Mouse (Mus musculus) limb, embryonic 14.5 days (tissue): Measurements from ENCODE around the gene Nrcam. TPM values are rescaled to one million over a fixed set of nuclear protein-coding genes. Genes with fewer than 3 reads are reported as not detected.

Experiments used
- ATAC-seq: fragments of 200-750 bp; cut with Nextera tagmentation; 2 replicates; pipeline ENCODE4 v1.8.0; 2017; ENCODE audit warnings: low read depth, moderate number of reproducible peaks, moderate TSS enrichment; ENCODE audit not compliant: low FRiP score
- DNase-seq: peaks from one replicate; pipeline ENCODE4 v3.0.0-alpha.2; 2015; ENCODE audit warnings: low spot score
- H3K27ac ChIP-seq: fragments of 300-500 bp; sonication (generic); replicated peaks from 2 replicates; pipeline ENCODE4 v1.5.1; 2014; ENCODE audit warnings: low read depth, mild to moderate bottlenecking, low read length, moderate library complexity, mixed read lengths
- H3K27me3 ChIP-seq: fragments of 300-500 bp; sonication (generic); 2 replicates; pipeline ENCODE4 v1.6.1; 2014; ENCODE audit warnings: low read length, mixed read lengths; ENCODE audit not compliant: control insufficient read depth, insufficient read depth
- H3K36me3 ChIP-seq: fragments of 300-500 bp; sonication (generic); 2 replicates; pipeline ENCODE4 v1.6.1; 2014; ENCODE audit warnings: mild to moderate bottlenecking, low read length, moderate library complexity, mixed read lengths; ENCODE audit not compliant: control insufficient read depth, insufficient read depth
- H3K4me1 ChIP-seq: fragments of 300-500 bp; sonication (generic); 2 replicates; pipeline ENCODE4 v1.6.1; 2014; ENCODE audit warnings: antibody characterized with exemption, low read length, mixed read lengths; ENCODE audit not compliant: control insufficient read depth, insufficient read depth
- H3K4me2 ChIP-seq: fragments of 300-500 bp; sonication (generic); replicated peaks from 2 replicates; pipeline ENCODE4 v1.6.1; 2014; ENCODE audit warnings: low read depth, mild to moderate bottlenecking, low read length, moderate library complexity; ENCODE audit not compliant: severe bottlenecking
- H3K4me3 ChIP-seq: fragments of 300-500 bp; sonication (generic); replicated peaks from 2 replicates; pipeline ENCODE4 v1.5.1; 2014; ENCODE audit warnings: low read length
- H3K9ac ChIP-seq: fragments of 300-500 bp; sonication (generic); 2 replicates; pipeline ENCODE4 v1.6.1; 2014; ENCODE audit warnings: mild to moderate bottlenecking, low read depth, low read length, moderate library complexity; ENCODE audit not compliant: severe bottlenecking
- H3K9me3 ChIP-seq: fragments of 300-500 bp; sonication (generic); 2 replicates; pipeline ENCODE4 v1.6.1; 2016; ENCODE audit warnings: low read length; ENCODE audit not compliant: control insufficient read depth
- POLR2A ChIP-seq: fragments of 200-500 bp; IDR thresholded peaks from 2 replicates; pipeline ENCODE4 v1.8.0; 2012; ENCODE audit warnings: inconsistent platforms, mild to moderate bottlenecking, moderate library complexity, borderline replicate concordance; ENCODE audit not compliant: insufficient read depth, insufficient read length; ENCODE audit errors: extremely low read depth
- WGBS: fragments of 180-500 bp; shearing (Covaris S2); extraction: QIAGEN DNeasy Blood & Tissue Kit; methylation state at CpG from one replicate; pipeline ENCODE4 v1.1.7; 2014; 5-methylcytosine and 5-hydroxymethylcytosine counted together
- polyA plus RNA-seq, 2 experiments: library from polyadenylated mRNA; depleted of rRNA in 1 of 2; stranded (reverse) in 1 of 2; unstranded in 1 of 2; fragments of >200 nt; fragmentation: Nextera tagmentation in 1 of 2; extraction: Ambion mirVana in 1 of 2; gene quantifications; 2 replicates each; pipeline versions ENCODE4 v1.2.1 to v1.2.3; 2012 to 2014

Gene Nrcam
- polyA plus RNA-seq, 2 experiments, result 1.6 to 4.0 TPM

DNA sequence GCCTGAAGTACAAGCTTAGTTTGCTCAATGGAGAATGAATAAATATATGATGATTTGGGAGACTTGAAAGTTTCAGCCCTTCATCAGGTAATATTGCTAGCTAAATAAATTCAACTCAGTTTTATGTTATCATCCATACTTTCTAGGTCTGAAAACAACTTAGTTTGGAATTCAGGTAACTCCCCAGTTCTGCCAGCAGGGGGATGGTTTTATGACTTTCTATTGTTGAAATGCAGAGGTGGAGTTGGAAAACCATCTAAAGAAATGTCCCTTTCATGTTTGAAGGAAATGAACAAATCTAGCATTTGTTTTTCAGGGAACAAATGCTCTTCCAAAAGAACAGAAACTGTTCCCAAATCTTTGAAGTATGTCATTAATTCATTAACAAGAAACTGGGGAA, 146.7 kb downstream of the Nrcam start:
- TF ChIP-seq POLR2A, result no peak
- DNase-seq, result no peak
- no peak overlapping the region for H3K4me3 ChIP-seq

DNA sequence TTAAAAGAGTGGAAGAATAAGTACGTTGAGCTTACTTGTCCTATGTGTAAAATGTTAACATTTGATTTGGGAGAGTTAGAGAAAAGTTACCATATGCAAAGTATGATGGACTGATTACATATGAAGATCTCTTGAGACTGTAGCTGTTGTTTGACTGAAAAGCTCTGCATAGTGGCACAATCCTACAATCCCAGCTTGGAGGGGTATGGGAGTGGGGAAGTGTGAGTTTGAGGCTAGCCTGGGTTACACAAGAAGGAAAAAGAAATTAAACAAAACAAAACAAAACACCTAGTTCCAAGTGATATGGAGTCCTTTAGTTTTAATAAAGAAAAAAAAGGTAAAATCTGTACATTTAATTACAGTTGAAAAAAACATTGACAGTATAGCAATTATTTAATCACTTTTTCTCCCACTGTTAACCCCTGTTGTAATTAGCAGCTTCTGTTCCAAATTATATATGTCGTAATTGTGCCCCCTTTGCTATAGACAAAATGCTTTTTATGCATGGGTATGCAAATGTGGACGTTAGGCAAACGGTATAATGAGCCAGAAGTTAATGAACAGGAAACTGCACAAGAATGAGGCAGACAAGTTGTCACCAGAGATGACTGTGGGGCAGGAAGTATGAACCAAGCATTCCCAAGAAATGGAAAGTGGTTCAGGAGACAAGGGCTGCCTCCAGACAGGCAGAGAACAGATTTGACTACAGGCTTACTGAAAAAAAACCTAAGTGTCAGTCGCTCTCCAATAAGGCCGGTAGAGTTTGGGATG, 150.8 kb downstream of the Nrcam start:
- no peak for ATAC-seq
- H3K4me3 ChIP-seq, result no peak overlapping the region

More for the DNA sequence above, 146.7 kb downstream of the Nrcam start:
- Histone ChIP-seq H3K27me3 (no peaks in the 10 kb centered on the region), H3K27ac (no peak overlapping the region), H3K9ac (no peak overlapping the region), H3K9me3 (no peaks in the 10 kb centered on the region), H3K4me2 (no peak overlapping the region), H3K4me1 (no peaks in the 10 kb centered on the region), H3K36me3 (no peaks in the 10 kb centered on the region)
- ATAC-seq, result no peak

DNA sequence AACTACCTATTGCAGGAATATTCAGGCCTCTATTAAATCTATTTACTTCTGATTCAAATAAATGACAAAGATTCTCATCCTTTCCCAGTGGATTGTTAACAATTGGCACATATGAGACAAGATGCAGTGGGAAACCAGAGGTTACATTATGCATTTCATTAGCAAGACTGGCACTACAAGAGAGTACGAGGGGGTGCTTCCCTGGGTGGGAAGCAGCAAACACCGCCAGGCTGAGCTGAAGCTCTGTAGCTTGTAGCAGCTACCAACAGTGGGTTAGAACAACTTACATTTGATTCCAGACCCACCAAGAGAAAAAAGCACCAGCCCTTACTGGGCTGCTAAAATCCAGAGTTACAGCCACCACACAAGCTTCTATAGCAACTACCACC, 151.3 kb downstream of the Nrcam start:
- no peak for TF ChIP-seq POLR2A
- H3K36me3 ChIP-seq, result no peaks in the 10 kb centered on the region
- DNase-seq, result no peak
- no peak for ATAC-seq
- H3K9ac ChIP-seq, result no peak overlapping the region
- 73% methylated on average over 2 of the region's 2 CpGs for WGBS
- H3K9me3 ChIP-seq, result no peaks in the 10 kb centered on the region
- H3K4me2 ChIP-seq, result no peak overlapping the region
- no peaks in the 10 kb centered on the region for H3K27me3 ChIP-seq
- no peak overlapping the region for H3K4me3 ChIP-seq
- H3K4me1 ChIP-seq, result no peaks in the 10 kb centered on the region
- H3K27ac ChIP-seq, result no peak overlapping the region

More for the DNA sequence above, 150.8 kb downstream of the Nrcam start:
- H3K9ac ChIP-seq, result no peak overlapping the region
- no peaks in the 10 kb centered on the region for H3K27me3 ChIP-seq
- no peak overlapping the region for H3K27ac ChIP-seq
- no peak for TF ChIP-seq POLR2A
- no peaks in the 10 kb centered on the region for H3K4me1 ChIP-seq
- no peaks in the 10 kb centered on the region for H3K36me3 ChIP-seq
- WGBS, result 76% methylated on average over 6 of the region's 6 CpGs
- no peaks in the 10 kb centered on the region for H3K9me3 ChIP-seq
- H3K4me2 ChIP-seq, result no peak overlapping the region
- no peak for DNase-seq

DNA sequence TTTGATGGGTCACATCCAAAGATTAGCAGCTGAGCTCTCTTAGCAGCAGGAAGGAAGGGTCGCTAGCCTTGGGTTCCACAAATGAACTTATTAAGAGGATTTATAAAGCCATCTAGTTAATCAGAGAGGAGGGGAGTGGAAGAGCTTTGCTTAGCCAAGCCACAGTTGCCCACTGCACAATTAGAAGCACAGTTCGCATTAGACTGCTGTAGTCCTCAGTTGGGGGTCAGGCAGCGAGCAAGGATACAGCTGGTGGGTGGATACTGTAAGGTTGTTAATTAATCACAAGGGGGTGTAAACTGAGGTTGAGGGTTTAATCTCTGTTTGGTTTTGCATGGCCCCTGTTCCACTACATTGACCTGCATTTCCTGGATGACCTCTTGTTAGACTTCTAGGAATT, 152.7 kb downstream of the Nrcam start:
- no peaks in the 10 kb centered on the region for H3K9me3 ChIP-seq
- TF ChIP-seq POLR2A, result no peak
- H3K27me3 ChIP-seq, result no peaks in the 10 kb centered on the region
- no peak overlapping the region for H3K4me2 ChIP-seq
- DNase-seq (no peak), ATAC-seq (no peak)
- H3K36me3 ChIP-seq, result no peaks in the 10 kb centered on the region
- H3K9ac ChIP-seq, result no peak overlapping the region
- no peaks in the 10 kb centered on the region for H3K4me1 ChIP-seq
- H3K27ac ChIP-seq, result no peak overlapping the region
- no peak overlapping the region for H3K4me3 ChIP-seq
- WGBS, result 33% methylated on average over 3 of the region's 3 CpGs

DNA sequence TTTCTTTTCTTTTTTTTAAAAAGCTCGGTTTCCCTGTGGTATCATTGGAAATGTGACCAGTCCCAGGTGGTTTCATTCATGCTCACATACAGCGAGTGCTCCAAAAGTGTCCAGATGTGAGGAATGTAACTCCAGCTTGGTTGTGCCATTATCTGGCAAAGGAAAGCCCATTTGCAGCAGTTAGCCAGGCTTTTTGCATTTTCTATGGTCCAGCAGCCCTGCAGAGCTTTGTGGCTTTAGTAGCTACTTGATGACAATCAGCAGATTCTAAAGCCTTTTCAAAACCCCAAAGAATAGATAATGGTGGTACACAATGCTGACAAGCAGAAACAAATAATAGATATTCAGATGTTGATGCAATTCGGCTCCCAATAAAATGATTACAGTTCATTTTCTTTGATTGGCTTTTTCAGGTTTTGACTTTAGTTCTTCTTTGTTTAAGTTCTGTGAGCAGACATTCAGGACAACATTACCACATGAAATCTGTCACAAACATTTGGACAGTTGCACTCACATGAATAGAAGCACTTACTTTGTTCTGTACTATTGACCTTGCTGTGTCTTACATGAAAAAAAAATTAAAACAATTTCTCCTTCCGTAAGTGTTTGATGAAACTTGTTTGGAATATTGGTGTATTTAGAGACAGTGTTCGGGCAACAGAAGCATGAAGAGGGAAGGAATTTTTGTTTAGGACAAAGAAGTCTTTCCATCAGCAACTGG, 164.2 kb downstream of the Nrcam start:
- Histone ChIP-seq H3K27me3 (no peaks in the 10 kb centered on the region), H3K9me3 (no peaks in the 10 kb centered on the region), H3K4me3 (no peak overlapping the region), H3K9ac (no peak overlapping the region), H3K36me3 (no peaks in the 10 kb centered on the region), H3K4me1 (no peaks in the 10 kb centered on the region), H3K4me2 (no peak overlapping the region), H3K27ac (no peak overlapping the region)
- ATAC-seq (no peak), DNase-seq (no peak)
- TF ChIP-seq POLR2A, result no peak
- 68% methylated on average over 5 of the region's 5 CpGs for WGBS
